Mouse (Mus musculus) stomach, embryonic 14.5 days (tissue): ENCODE measurements at regions not wholly inside any gene's neighbourhood (a gene's known extent, or its start where the extent isn't known, plus 50 kb on each side); places are given as distances from the start of the nearest gene placed in this dataset.
"Not testable (repeated sequence)": the region's sequence is repeated elsewhere in the genome, so short reads cannot be mapped to it uniquely, and the experiment has no call there.

ENCODE experiments used
- ATAC-seq: fragments of 200-750 bp; cut with Nextera tagmentation; 2 replicates; pipeline ENCODE4 v1.8.0; 2017; ENCODE audit warnings: low read depth, moderate TSS enrichment; ENCODE audit not compliant: insufficient number of reproducible peaks, insufficient read depth, low FRiP score
- H3K27ac ChIP-seq: fragments of 300-500 bp; sonication (generic); 2 replicates; pipeline ENCODE4 v1.5.1; 2014; ENCODE audit warnings: mild to moderate bottlenecking, low read length, moderate library complexity, mixed read lengths
- H3K27me3 ChIP-seq: fragments of 300-500 bp; sonication (generic); 2 replicates; pipeline ENCODE4 v1.6.1; 2014; ENCODE audit warnings: low read length, control low read depth, mixed read lengths; ENCODE audit not compliant: control insufficient read depth, insufficient read depth
- H3K36me3 ChIP-seq: fragments of 300-500 bp; sonication (generic); 2 replicates; pipeline ENCODE4 v1.6.1; 2014; ENCODE audit warnings: mild to moderate bottlenecking, control low read depth, low read length, moderate library complexity, mixed read lengths; ENCODE audit not compliant: control insufficient read depth, insufficient read depth
- H3K4me1 ChIP-seq: fragments of 300-500 bp; sonication (generic); 2 replicates; pipeline ENCODE4 v1.6.1; 2014; ENCODE audit warnings: low read length, control low read depth, mixed read lengths; ENCODE audit not compliant: control insufficient read depth, insufficient read depth
- H3K4me2 ChIP-seq: fragments of 300-500 bp; sonication (generic); replicated peaks from 2 replicates; pipeline ENCODE4 v1.6.1; 2014; ENCODE audit warnings: low read depth, low read length, control low read depth
- H3K4me3 ChIP-seq: fragments of 300-500 bp; sonication (generic); 2 replicates; pipeline ENCODE4 v1.5.1; 2014; ENCODE audit warnings: low read depth, low read length, control low read depth
- H3K9ac ChIP-seq: fragments of 300-500 bp; sonication (generic); replicated peaks from 2 replicates; pipeline ENCODE4 v1.6.1; 2014; ENCODE audit warnings: low read depth, mild to moderate bottlenecking, control low read depth, low read length, moderate library complexity, mixed read lengths
- H3K9me3 ChIP-seq: fragments of 300-500 bp; sonication (generic); 2 replicates; pipeline ENCODE4 v1.6.1; 2016; ENCODE audit warnings: low read depth, low read length, control low read depth; ENCODE audit not compliant: control insufficient read depth
- WGBS: fragments of 180-500 bp; shearing (Covaris S2); extraction: QIAGEN DNeasy Blood & Tissue Kit; methylation state at CpG from one replicate; pipeline ENCODE4 v1.1.7; 2014; 5-methylcytosine and 5-hydroxymethylcytosine counted together

GRCm38 (mm10) chr1:166899238-166899637 lies 102.0 kb upstream of the Fam78b start:
- Histone ChIP-seq H3K9me3 (no peaks in the 10 kb centered on the region), H3K27ac (no peak overlapping the region), H3K36me3 (no peaks in the 10 kb centered on the region), H3K4me3 (no peak overlapping the region), H3K9ac (no peak overlapping the region), H3K4me2 (no peak overlapping the region), H3K27me3 (no peaks in the 10 kb centered on the region), H3K4me1 (no peaks in the 10 kb centered on the region)
- no peak for ATAC-seq
- 72% methylated on average over 6 of the region's 6 CpGs for WGBS

- Histone ChIP-seq H3K27me3 (no peaks in the 10 kb centered on the region), H3K27ac (0 out of 2 replicates have a peak overlapping the region, but pooled peaks have one; percentile 21), H3K4me2 (no peak overlapping the region), H3K36me3 (no peaks in the 10 kb centered on the region), H3K4me1 (no peaks in the 10 kb centered on the region), H3K9me3 (no peaks in the 10 kb centered on the region), H3K4me3 (no peak overlapping the region), H3K9ac (no peak overlapping the region)
- WGBS, result 69% methylated on average over 4 of the region's 4 CpGs
- ATAC-seq, result peak; percentile 17; the same call in 1 of the 2 replicates
These were observed 101.2 kb upstream of the Fam78b start for GRCm38 (mm10) chr1:166900028-166900427.

- H3K4me2 ChIP-seq, result no peak overlapping the region
- H3K27ac ChIP-seq, result 0 out of 2 replicates have a peak overlapping the region, but pooled peaks have one; percentile 21
- H3K4me1 ChIP-seq, result no peaks in the 10 kb centered on the region
- WGBS, result 34% methylated on average over 8 of the region's 8 CpGs
- H3K27me3 ChIP-seq, result no peaks in the 10 kb centered on the region
- peak; percentile 77; the same call in 1 of the 2 replicates for ATAC-seq
- no peak overlapping the region for H3K4me3 ChIP-seq
- no peaks in the 10 kb centered on the region for H3K9me3 ChIP-seq
- H3K36me3 ChIP-seq, result no peaks in the 10 kb centered on the region
- H3K9ac ChIP-seq, result no peak overlapping the region
These were observed 100.6 kb upstream of the Fam78b start for GRCm38 (mm10) chr1:166900441-166901161.

DNA sequence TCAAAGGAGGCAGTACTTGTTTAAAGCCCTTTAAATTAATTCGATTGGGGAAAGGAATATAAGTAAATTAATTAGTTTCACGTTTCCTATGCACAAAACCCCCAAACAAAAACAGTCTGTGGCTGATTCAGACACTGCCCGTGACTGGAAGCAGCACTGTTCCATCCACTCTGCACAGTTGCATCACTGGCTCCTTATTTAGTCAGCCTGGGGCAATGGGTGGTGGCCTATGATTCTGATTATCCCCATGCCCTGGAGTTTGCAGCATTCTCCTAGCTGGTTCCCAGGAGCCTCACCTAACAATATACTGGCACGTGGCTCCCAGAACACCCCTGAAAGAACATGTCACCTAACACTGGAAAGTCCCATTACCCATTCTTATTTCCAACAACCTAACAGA lies 99.6 kb upstream of the Fam78b start:
- Histone ChIP-seq H3K36me3 (no peaks in the 10 kb centered on the region), H3K4me3 (no peak overlapping the region), H3K27ac (no peak overlapping the region), H3K4me1 (no peaks in the 10 kb centered on the region), H3K9ac (no peak overlapping the region), H3K9me3 (no peaks in the 10 kb centered on the region), H3K4me2 (no peak overlapping the region), H3K27me3 (no peaks in the 10 kb centered on the region)
- WGBS, result 67% methylated on average over 4 of the region's 4 CpGs
- ATAC-seq, result no peak

DNA sequence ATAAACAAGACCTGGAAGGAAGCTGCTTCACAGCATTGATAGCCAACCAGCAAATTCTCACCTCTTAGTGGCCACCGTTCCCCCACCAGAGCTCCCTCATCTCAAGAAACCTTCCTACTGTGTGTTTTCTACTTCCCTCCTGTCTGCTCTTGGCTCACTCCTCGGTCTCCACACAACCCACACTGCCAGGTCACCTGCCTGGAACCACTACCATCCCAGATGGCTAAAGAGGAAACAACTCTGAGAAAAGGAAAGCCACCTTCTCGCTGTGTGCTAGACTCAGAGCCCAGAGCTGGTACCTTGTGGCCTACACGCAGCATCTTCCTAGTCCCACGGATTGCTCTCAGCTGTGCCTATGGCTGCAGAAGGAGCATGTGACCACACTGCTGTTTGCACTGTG lies 97.8 kb upstream of the Fam78b start:
- Histone ChIP-seq H3K9me3 (no peaks in the 10 kb centered on the region), H3K4me3 (no peak overlapping the region), H3K36me3 (no peaks in the 10 kb centered on the region), H3K9ac (no peak overlapping the region), H3K4me2 (no peak overlapping the region), H3K27ac (no peak overlapping the region), H3K27me3 (no peaks in the 10 kb centered on the region), H3K4me1 (no peaks in the 10 kb centered on the region)
- WGBS, result 88% methylated on average over 5 of the region's 5 CpGs
- no peak for ATAC-seq

DNA sequence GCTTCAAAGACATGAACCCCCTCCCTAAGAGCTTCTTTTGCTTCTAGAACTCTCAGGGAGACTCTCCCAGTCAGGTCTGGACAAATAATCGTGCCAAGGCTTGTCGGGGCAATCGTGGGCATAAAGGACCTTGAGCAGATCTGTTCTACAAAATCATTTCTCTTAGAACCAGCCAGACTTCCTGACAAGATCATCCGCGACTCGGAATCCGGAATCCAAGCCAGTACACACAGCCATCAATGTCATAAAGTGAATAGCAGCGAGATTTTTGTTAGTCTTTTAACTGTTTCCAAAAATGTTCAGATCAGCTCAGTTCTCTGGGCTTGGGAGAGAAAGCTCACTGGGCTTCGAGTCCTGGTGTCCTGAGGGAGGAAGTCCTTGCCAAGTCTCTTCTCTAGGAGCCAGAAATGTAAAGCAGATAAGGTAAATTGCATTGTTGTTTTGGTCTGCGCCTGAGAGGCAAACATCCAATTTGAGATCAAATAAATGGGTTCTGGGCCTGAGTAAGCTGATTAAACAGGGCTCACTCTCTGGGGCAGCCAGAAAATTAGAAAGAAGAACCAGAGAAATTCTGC lies 92.9 kb upstream of the Fam78b start:
- Histone ChIP-seq H3K27me3 (no peaks in the 10 kb centered on the region), H3K27ac (no peak overlapping the region), H3K4me2 (no peak overlapping the region), H3K4me1 (no peaks in the 10 kb centered on the region), H3K9me3 (no peaks in the 10 kb centered on the region), H3K9ac (no peak overlapping the region), H3K36me3 (no peaks in the 10 kb centered on the region), H3K4me3 (no peak overlapping the region)
- 74% methylated on average over 10 of the region's 10 CpGs for WGBS
- ATAC-seq, result no peak

- ATAC-seq, H3K9ac ChIP-seq, H3K27me3 ChIP-seq, H3K4me2 ChIP-seq, H3K4me3 ChIP-seq, H3K9me3 ChIP-seq, H3K4me1 ChIP-seq, H3K27ac ChIP-seq, H3K36me3 ChIP-seq: not testable (repeated sequence)
- 87% methylated on average over 7 of the region's 10 CpGs for WGBS
These were observed 89.0 kb upstream of the Fam78b start for GRCm38 (mm10) chr1:166912195-166912594.

- no peaks in the 10 kb centered on the region for H3K27me3 ChIP-seq
- H3K4me1 ChIP-seq, result no peaks in the 10 kb centered on the region
- no peak overlapping the region for H3K27ac ChIP-seq
- no peaks in the 10 kb centered on the region for H3K36me3 ChIP-seq
- H3K9me3 ChIP-seq, result no peaks in the 10 kb centered on the region
- H3K9ac ChIP-seq, result no peak overlapping the region
- no peak for ATAC-seq
- no peak overlapping the region for H3K4me2 ChIP-seq
- no peak overlapping the region for H3K4me3 ChIP-seq
- 88% methylated on average over 16 of the region's 16 CpGs for WGBS
These were observed 78.1 kb upstream of the Fam78b start for GRCm38 (mm10) chr1:166922911-166923712.
